Mouse (Mus musculus) left cerebral cortex, postnatal 10 days (tissue): Measurements from ENCODE around the gene C1qtnf7. TPM values are rescaled to one million over a fixed set of nuclear protein-coding genes. Genes with fewer than 3 reads are reported as not detected.

Experiments used
- DNase-seq, 2 experiments: peaks; one replicate each; pipeline ENCODE4 v3.0.0; 2021 to 2022; ENCODE audit warnings: low spot score in 2 of 2, mixed read lengths in 1 of 2; ENCODE audit errors: extremely low spot score in 1 of 2
- intact Hi-C: fragments of 180-260 bp; cut with DNase I; formaldehyde crosslinking; loops from one replicate; pipeline ENCODE4 v1.15.1; 2025
- total RNA-seq, 2 experiments: library from RNA; stranded (reverse); gene quantifications; 2 replicates each; pipeline ENCODE4 v1.2.3; 2021

Gene C1qtnf7
- total RNA-seq, 2 experiments from 2014 or later = 1.3 to 1.6 TPM

DNA sequence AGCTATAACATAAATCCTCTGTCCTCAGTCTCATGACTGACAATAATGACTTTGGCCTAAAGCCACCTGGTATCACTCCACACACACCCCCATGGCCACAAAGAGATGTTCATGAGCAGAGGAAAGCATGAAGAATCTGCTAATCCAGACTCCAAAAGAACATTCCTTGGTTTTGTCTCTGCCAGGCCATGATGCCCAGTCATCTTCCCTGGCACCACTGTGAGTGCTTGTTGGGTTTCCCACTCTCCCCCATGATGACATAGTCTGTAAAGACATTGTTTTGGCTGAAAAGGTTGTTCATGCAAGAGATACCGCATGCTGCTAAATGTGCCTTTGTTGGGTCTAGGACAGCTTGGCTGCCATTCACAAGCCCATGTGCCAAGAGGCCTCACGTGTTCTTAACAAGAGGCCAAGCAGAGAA lies 75.0 kb downstream of the C1qtnf7 start:
- no peak for DNase-seq
- intact Hi-C loops = no loop called here

DNA sequence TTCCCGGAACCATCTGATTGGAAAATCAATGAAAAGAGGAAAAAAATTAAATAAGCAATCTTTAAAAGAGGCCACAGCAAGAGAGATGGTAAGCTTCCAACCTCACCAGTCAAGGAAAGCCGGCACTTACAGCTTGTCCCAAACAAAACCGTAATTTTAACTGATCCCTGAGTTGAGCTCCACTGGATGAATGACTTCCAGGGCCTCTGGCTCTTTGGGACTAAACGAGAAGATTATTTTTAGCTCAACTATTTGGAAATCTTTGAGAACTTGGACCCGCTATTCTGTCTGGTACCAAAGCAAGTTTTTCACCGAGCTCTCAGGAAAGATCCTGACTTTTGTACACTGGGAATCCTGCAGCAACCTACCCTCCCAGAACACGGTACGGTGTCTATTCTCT lies 86.3 kb downstream of the C1qtnf7 start:
- intact Hi-C loops = no loop called here
- no peak for DNase-seq

DNA sequence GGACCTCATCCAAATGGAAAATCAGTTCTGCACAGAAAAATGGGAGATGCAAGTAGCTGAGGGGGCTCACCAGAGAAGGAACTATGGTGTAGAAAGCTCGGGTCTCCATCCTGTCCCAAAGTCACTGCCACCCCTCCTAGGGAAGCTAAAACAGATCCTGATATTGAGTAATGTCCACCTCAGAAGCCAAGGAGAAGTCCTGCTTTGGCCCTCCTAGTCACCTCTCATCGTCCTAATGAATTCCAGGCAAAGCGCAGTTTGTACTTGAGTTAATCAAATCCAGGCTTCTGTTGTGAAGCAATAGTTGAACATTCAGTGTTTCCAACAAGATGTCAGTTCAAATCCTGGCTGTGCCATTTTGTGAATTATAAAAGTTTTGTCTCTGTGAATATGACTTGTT lies 87.2 kb downstream of the C1qtnf7 start:
- DNase-seq = no peak
- intact Hi-C loops = no loop called here

DNA sequence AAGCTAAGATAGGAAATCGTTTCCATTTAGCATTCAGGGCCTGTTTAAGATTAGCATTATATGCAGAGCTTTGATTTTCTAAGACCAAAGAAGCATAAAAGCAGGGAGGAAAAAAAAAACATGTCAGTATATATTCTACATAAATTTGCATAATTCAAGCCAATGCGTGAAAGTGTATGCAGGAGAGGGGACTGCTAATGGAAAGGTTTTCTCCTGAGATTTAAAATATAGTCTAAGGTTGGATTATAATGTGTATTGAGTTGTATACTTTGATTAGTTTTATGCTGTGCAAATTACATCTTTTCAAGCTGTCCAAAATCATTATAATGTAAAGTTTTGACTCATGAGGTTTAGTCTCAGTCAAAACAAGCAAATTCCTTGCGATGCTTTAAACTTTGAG lies 88.2 kb downstream of the C1qtnf7 start:
- no peak for DNase-seq
- intact Hi-C loops = no loop called here

DNA sequence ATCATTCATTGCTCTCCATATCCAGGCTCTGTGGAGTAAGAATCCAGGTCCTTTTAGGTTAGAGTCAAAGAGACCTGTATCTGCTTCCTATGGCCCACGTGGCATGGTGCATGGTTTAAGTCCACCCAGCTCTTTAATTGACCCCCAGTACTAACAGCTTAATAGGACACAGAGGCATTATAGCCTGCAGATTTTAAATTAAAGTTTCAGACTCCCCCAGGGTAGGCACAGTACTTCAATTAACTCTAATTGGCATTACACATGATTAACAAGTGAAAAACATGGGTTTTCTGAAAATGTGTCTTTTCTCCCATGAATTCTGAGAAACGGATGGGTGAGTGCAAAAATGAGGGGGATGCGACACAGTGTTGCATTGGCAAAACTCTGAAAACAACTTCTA lies 92.7 kb downstream of the C1qtnf7 start:
- no peak for DNase-seq
- intact Hi-C loops = no loop called here

DNA sequence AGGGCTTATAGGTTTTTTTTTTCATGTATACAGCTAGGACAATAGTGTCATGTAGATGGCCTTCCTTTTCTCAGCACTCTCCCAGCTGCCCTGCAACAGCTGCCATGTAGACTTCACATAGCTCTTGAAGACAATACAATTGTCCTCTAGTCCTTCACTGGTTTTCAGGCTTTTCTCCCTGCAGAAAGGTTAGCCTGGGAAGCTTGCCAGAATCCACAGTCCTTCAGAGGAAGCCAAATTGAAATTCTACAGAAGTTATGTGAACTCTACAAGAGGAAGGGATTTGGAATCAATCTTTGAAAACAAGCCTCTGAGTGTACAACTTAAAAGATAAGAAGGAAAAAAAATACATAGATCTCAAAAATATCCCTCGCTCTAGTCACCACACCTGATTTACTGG lies 94.4 kb downstream of the C1qtnf7 start:
- DNase-seq = peak in 1 of 2 experiments; percentile 59
- intact Hi-C loops = no loop called here

DNA sequence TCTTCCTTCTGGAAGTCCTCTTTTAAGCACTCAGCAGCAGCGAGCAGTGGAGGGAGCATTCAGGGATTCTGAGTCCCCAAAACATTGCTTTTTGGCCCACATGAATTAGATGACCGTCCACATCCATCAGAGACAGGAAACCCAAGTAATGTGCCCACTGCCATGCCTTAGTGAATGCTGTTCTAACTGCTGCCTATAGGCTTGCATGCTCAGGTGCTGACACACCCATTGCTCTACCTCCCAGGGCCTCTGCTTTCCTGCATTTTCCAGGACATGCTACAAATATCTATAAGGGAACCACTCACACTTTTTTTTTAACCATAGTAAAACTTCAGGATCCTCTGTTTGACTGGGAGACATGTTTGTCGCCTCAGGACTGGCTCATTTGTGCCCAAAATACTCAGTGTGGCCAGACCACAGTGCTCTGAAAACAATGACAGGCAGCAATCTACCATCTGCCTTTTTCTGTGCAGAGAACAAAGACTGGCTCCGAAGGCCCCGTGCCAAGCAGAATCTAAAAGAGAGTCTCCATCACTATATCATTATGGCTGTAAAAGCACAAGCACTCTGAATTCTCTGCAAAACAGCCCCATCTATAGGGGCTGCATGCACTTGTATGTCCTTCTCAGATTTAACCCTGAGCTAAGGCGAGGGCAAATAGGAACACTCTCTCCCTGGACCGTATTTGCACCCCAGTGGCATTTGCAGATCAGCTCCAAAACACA lies 106.4 kb downstream of the C1qtnf7 start:
- peak in 1 of 2 experiments; percentile 12 for DNase-seq
- intact Hi-C loops = no loop called here

DNA sequence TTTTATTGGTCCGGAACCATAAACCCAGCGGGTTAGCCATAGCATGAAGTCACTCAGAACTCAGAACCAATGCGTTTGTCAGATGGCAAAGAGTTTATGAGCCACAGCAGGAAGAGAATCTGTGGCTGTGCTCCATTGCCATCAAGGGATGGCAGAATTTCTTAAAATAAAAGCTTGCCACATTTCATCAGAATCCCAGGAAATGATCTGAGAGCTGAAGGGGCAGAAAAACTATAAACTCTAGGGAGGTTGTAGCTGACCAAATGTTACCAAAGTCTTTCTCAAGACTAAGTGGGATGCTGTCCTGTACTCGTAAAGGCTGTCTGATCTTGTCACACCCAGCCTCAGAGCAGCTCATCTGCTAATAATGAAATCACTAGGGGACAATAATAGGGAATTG lies 110.1 kb downstream of the C1qtnf7 start:
- no peak for DNase-seq
- intact Hi-C loops = no loop called here

DNA sequence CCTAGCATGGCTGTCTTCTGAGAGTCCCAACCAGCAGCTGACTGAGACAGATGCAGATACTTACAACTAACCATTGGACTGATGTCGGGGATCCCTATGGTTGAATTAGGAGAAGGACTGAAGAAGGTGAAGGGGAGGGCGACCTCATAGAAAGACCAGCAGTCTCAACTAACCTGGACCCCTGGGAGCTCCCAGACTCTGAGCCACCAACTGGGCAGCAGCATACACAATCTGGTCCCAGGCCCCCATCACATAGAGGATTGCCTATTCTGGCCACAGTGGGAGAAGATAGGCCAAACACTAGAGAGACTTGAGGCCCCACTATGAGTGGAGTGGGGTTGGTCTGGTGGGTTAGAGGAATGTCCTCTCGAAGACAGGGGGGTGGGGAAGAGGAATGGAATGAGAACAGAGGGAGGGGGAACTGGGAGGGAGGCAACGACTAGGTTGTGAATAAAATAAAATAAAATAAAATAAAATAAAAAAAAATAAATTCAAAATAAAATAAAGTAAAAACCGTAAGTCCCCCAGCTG lies 118.8 kb downstream of the C1qtnf7 start:
- no peak for DNase-seq
- intact Hi-C loops = loop anchor here (2.0 to 10.0 kb wide), 2 partner anchors 211 to 1749 kb away; no protein-coding TSS in a partner anchor

DNA sequence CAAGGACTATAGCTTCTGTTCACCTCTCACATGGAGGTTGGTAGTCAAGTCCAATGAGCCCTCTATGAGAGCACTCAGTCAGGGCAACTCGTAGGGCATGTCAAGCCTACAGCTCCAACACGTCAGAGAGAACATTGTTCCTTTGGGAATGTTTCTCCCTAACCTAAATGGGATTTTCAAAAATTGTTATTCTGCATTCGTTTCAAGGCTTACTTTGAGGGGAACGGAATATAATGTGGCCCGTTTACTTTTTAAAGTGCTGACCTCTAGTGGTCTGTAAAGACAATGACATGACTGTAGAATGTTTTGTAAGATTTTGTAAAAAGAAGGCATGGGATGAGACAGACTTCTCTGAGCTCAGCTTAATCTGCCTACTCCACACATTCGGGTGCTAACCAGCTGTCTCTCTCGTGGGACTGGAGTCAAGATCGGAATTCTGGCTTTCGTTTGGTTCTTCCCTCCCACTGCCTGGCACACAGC lies 119.3 kb downstream of the C1qtnf7 start:
- peak in 1 of 2 experiments; percentile 62 for DNase-seq

DNA sequence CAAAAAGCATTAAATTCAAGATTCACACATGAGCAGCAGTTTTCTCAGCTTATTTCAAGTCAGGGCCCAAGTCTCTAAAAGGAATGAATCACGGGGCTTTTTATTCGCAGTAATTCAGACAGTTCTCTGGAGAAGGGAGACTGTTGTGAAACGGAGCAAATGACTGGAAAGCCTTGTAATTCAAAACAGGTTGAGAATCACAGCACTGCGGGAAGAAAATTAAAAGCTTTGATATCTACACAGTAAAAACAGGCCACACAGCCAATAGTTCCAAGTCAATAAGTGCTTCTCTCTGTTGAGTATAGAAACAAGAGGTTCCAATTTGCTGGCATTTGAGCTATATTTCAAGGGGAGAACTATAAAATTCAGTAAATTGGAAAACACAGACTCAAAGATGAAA lies 129.7 kb downstream of the C1qtnf7 start:
- no peak for DNase-seq
- intact Hi-C loops = no loop called here

More for the DNA sequence above, 119.3 kb downstream of the C1qtnf7 start:
- intact Hi-C loops = loop anchor here (2.0 to 10.0 kb wide), 2 partner anchors 212 to 1750 kb away; no protein-coding TSS in a partner anchor

DNA sequence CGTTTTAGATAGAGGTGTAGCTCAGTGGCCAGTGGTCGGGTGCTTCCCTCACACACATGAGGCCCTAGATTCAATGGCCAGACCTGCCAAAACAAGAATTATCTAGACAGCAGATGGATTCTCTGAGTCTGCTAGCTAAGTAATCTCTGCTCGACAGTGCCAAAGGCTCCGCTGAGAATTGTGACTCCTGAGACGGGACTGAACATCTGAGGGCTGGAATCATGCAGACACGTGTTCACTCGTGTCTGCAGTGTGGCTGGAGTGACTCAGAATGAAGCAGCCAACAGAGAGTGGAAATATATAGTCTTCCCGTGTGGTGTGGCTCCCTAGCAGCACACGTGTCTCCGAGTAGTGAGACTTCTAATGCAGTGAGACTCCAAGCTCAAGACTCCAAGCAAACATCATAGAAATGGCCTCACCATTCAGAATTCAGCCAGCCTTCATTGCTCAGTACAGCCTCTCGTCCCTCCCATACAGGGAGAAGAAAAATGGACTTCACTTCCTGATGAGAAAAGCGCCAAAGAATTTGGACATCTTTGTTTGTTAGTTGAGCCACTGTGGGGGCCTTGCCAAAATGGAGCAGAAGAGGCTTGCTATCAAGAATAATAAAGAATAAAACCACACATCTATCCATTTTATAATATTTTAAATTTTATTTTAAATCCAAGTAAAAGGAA lies 131.9 kb downstream of the C1qtnf7 start:
- intact Hi-C loops = no loop called here
- DNase-seq = no peak

DNA sequence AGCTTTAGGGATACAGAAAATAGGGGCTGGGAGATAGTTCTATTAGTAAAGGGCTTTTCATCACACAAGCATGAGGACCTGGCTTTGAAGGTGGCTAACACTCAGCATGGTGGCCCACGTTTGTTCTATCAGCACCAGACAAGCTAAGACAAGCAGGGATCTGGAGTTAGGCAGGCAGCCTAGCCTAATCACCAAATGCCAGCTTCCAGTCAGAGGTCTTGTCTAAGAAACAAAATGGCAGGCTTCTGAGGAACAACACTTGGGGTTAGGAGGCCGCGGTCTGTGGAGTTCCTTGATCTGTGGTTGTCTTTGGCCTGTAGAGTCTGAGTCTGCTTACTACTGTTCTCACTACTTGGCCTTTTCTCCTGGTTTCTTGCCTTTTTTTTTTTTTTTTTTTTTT lies 146.2 kb downstream of the C1qtnf7 start:
- intact Hi-C loops = no loop called here
- no peak for DNase-seq

DNA sequence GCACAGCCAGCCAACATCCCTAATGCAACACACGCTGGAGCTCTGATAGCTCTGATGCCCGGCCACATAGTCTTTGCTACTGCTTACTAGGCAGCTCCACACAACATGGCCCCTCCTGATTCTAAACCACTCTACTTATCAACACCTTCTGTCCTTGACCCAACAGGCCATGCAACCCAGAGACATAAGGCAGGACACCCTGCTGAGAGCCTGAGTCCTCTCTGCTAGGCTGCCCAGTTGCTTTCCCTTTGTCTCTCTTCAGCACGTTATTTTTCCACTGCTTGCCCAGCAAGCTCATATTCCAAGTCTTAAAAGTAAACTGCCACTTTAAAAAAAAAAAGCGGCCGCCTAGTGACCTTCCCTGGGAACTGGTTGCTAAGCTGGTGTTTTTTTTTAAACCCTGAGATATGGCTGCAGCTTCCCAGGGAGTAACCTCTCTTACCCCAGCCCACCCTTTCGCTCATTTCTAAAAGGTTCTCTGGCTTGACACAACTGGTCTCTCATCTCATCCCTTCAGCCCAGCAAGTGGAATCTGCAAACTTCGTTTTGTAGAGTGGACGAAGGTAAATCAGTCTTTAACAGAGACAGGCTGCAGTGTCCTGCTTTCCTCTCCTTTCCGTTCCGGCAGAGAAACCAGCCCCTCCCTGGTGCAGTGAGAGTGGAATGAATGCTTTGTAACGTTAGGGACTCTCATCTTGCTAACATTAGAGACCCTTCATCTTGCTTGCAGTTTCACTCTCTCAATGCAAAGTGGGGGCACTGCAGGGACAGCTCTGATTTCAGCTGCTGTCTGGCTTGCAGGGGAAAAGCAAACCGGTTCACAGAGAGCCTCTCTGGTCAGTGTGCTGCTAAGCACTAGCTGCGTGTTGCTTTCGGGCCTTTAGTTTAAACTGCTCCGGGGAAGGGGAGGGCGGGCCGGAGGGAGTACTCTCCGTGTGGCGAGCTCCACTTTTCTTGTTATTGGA lies 146.9 kb downstream of the C1qtnf7 start, which contains the start of gene Cc2d2a:
TSS of gene Cc2d2a (plus strand) at position 350 of the 965 bp plus-strand sequence.
- peak in 1 of 2 experiments; percentile 40 for DNase-seq
- intact Hi-C loops = no loop called here

DNA sequence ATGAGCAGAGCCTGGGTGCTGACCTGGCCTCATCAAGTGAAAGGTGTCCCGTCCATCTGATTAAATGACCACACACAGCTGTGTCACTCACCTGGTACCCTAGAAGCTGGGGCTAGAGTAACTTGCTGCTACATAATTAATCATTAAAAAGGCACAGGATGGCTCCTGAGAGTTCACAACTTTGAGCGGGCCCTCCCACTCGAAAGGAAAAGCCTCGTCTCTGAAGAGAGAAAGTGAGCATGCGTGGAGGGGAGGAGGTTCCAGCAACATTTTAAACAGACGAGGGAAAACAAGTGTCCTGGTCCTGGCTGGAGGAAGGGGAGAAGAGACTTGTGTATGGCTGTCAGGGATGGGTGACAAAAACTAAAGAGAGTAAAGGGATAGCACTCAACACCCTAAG lies 148.2 kb downstream of the C1qtnf7 start:
- intact Hi-C loops = no loop called here
- DNase-seq = no peak

DNA sequence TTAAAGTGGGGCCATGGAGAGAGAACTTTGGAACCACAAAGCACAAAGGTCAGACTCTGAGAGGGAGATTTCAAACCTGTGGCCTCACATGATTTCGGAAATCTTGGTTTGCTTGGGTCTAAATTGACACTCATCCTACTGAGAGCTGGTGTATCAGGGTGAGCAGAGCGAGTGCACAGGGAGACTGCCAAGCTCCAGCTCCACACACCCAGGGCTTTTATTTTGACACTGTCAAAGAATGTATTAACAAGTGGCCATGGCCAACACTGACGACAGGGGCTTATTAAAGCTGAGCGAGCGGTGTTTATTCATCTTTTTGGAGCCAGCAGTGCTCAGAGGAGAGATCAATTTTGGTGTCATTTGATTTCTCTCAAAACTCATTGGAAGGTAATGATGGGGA lies 149.8 kb downstream of the C1qtnf7 start:
- no peak for DNase-seq
- intact Hi-C loops = no loop called here
